Mouse (Mus musculus): ENCODE measurements around the gene Foxc1.

Foxc1 gene

DNA sequence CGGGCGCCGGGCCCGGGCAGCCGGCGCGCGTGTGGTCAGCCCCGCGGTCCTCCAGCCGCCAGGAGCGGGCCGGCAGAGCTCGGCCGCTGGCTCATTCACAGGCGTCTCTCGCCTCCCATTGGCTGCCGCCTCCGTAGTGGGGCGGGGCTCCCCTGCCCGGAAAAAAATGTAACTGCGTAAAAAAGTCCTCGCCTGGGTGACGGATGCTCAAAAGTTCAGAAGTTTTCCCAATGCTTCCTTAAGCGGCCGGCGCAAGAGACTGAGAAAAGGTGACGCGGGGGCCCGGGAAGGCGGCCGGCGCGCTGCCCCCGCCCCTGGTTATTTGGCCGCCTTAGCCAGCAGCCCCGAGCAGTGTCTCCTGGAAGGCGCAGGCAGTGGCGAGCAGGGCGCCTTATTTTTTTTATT is at the start of gene Foxc1:
Foxc1 (plus strand) TSS at position 206 of the 405 bp plus-strand sequence.
- peak in 1 of 2 experiments; percentile 39 for DNase-seq (ENCODE audit: low spot score in 2 of 2)

DNA sequence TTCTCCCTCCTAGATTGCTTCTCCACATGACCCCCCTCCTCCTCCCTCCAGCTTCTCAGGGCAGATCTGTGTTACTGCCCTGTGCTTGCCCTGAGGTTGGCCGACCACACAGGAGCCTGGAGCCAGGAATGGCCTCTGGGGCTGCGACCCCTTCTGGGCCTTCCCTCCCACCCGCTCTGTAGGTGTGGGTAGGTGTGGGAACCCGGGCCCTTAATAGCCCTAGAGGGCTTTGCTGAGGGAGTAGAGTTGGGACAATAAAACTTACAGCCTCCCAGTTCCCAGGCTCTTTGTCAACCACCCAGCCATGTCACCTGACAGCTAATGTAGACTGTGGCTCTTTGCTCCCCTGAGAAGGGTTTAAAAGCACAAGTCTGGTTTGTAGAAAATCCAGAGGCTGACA is 46.0 kb upstream of the Foxc1 start:
- DNase-seq (ENCODE audit: low spot score in 2 of 2): no peak

DNA sequence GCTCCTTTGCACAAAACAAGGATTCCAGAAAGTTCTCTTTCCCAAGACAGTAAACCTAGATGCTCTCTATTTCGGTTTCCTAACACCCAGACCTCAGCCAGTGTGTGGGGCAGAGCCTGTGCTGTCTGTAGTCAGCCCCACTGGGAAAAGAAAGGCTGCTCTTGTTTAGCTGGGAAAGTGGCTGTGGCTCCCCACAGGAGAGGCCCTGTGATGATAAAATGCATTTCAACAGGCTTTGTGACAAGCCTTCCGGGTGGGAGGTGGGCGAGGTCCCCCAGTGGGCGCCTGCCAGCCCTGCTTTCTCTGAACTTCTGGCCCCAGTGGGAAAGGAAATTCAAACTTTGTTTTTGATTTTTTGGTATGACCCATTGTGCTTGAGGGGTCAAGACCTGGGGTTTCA is 45.4 kb upstream of the Foxc1 start:
- DNase-seq (ENCODE audit: low spot score in 2 of 2): no peak

DNA sequence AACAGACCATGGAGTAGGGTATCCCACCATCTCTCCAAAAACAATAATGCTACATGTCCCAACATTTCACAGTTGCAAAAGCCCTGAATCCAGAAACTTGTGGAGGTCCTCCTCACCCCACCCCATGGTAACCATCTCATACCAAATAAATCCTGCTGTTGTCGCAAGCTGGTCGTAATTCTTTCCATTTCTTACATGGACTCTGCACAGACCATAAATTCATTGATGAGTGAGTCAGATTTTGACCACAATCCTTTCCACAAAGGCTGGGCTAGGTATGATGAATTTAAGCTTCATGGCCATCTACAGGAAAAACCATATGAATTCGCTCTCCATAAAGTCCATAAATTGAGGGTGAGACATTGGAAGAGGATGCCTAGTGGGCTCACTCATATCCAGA is 42.0 kb upstream of the Foxc1 start:
- DNase-seq (ENCODE audit: low spot score in 2 of 2): no peak

DNA sequence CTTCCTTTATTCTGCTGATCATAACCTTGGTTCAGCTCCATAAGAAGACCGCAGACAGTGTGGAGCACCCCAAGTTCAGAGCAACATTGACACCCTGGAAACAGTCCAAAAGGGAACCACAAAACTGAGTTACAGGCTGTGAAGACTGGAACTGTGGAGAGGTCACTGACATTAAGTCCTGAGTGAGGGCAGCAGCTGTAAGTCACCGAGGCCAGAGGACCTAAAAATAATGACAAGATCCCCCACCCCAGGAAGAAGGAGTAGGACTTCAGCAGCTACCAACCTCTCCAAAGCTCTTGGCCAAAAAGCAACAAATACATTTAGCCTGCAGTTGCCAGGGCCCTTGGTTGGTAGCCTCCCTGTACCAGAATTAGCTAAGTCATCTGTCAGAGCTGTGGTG is 40.9 kb upstream of the Foxc1 start:
- DNase-seq (ENCODE audit: low spot score in 2 of 2): no peak

DNA sequence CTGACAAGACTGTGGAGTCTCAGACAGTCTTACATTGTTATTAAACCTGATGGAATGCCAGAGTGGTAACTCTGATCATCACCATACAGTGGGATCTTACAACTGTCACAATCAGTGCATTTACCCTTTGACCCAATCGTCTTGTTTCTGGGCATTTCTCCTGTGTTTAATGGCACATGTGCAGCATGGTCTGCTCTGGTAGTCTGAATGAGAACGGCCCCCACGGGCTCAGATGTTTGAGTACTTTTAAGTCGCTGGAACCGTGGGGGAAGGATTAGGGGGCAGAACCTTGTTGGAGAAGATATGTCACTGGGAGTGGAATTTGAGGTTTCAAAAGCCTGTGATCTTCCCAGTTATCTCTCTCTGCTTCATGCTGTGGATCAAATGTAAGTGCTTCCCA is 33.6 kb upstream of the Foxc1 start:
- DNase-seq (ENCODE audit: low spot score in 2 of 2): no peak

DNA sequence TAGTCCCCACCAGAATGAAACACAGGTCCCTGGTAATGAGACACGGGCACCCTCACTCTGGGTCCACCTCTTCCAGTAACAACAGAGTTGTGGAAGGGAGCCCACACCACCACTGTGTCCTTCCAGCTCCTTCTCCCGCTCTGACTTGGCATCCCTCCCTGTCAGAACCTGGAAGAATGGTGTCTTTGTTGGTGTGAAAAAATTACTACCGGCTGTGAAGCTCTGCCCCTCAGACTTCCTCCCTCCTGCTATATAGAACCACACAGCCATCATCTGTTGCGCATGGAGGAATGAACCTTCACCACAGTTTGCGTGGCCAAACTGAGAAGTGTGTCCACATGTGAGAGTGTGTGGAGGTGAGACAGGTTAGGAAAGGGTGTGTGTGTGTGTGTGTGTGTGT is 30.7 kb upstream of the Foxc1 start:
- no peak for DNase-seq (ENCODE audit: low spot score in 2 of 2)

DNA sequence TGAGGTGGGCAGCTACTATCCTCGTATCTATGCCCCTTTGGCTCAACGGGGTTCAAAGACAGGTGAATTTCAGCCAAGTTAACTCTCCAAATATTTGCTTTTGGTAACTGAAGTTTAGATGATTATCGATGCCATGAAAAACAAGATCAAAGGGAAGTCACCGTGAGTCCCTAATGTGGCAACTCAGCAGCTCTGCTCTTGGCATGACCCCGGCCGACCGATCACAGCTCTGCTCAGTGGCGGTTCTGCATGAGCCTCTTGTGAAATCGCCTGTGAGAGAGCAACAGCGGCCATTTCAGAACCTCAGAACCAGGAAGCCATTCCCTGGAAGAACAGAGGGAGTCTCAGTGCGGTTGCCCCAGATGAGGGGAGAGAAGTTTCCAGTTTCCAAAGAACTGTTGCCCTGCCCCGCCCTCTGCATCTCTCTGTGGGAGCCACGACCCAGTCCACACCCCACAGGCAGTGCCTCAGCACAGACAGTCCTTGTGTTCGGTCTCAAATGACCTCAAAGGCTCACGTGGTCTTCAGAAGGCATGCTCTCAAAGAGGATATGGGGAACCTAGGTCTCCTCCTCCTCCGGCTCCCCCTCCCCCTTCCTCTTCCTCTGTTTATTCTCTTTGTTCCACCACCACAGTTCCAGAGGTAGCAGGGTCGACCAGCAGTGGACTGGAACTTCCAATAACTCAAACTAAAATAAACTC is 27.0 kb upstream of the Foxc1 start:
- DNase-seq (ENCODE audit: low spot score in 2 of 2): no peak

DNA sequence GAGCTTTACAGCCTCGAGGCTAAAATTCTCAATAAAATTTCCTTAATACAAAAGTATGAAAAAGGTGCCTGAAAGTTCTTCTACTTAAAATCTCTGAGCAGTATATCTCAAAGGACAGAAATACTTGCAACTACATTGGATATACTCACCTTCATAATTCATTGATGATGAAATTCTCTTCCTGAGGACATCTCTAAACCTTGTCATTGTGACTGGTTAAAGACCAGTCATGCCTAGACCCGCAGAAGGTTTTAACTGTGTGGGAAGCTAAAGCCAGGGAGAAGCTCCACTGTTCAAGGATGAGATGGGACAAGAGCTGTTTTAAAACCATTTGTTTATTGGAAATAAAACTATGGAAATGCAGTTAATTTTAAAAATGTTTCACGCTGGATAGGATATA is 26.1 kb upstream of the Foxc1 start:
- DNase-seq (ENCODE audit: low spot score in 2 of 2): no peak

DNA sequence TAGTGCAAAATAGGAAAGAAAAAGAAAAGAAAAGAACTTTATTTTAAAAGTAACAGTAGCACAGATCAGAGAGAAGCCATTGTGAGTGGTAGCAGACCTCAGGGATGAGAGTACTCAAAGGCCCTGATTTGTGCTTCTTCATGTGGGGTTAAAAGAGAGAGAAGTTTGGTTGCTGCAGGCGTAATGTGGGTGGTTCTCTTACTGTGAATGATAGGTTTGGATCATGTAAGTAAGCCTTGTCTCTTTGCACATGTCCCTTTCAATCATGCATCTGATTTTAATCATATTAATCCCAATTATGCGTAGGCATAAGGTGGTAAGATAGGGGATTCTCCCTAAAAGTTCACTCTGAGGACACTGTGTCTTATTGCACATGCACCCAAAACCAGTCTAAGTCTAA is 24.4 kb upstream of the Foxc1 start:
- DNase-seq (ENCODE audit: low spot score in 2 of 2): no peak

DNA sequence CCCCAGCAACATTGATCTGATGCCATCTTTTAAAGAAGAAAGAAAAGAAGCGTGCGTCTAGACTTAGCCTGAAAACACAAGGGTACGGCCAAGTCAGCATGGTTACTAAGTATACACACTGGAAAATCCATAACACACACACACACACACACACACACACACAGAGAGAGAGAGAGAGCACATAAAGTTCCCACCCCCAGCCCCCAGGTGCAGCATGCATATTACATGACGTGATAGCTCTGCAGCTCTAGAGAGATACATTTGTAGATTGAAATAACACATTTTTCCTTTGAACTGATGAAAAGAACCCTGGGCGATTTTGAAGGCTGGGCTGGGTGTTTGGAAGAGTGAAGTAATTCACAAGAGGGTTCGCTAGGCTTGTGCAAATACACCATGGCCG is 21.7 kb upstream of the Foxc1 start:
- no peak for DNase-seq (ENCODE audit: low spot score in 2 of 2)

DNA sequence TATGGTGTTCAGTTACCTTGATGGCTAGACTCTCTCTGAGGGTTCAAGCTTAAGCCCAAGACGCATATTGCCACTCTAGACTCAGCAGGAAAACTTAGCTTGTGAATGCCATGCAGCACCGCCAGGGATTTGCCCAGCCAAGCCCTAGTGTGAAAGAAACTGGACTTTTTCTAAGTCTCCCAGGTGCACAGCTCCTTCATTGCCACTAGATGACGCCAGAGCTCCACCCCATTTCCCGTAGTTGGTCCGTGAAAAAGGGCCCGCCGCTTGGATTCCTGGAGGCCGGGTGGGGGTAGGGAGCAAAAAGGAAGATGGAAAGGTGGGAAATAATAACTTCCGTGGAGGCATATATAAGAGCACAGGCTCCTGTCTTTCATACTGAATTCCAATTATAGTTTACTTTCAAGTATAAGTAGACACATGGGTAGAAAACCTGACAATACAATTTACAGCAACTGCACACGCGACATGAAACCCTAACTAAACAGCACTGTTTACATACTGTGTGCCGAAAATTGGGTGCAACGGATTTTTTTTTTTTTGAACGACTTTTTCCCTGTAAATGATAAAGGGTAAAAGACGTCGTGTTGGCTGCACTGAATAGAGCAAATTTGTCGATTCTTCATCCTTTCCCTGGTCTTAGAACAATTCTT is 13.8 kb upstream of the Foxc1 start:
- no peak for DNase-seq (ENCODE audit: low spot score in 2 of 2)

DNA sequence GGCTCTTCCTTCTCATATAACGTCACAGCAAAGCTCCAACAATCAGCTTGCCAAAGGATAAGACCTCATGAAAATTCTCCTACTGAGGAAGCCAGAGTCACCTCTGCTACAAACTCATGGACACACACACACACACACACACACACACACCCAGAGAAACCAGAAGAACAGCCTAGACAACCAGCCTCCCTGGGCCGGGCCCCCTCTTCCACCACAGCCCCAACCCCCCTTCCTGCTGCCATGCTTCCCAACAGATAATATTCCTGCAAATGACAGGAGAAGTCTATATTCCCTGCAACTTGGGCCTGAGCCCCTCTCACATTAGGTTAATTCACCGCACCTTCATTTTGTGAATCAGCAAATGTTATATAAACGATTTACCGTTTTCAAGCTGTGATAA is 13.3 kb upstream of the Foxc1 start:
- DNase-seq (ENCODE audit: low spot score in 2 of 2): no peak

DNA sequence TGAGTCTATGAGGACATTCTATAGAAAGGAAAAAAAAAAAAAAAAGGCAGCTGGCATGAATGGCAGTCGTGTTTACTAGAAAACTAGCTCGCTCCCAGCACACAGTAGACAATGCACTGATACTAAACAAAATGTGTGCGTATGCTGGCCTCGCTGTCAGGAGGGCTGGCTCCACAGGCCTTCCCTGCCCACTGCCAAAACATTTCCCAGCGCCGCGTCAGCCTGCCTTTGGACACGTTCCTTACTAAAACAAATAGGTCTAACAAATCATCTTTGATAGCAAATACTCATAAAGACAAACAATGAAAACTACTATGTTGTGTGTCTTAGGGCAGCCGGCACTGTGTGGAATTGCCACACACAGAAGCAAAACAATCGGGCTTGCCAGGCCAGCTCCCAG is 9.1 kb upstream of the Foxc1 start:
- no peak for DNase-seq (ENCODE audit: low spot score in 2 of 2)

DNA sequence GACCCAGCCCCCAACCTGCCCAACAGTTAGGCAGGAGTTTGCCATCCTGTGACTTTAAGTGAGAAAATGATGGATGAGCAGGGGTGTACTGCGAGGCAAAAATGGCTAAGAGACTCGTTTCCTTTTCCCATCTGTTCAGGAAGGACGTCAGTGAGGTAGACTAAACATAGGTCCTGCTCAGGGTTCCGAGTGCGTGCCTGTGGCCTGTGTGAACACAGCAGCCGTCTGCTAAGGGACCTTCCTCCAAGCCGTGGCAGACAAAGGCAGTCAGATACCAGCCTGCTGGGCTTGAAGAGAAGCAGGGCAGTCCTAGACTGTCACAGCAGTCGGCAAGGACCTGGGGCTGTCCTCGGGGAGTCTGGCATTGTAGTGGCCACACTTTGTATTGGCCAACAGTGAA is 8.4 kb upstream of the Foxc1 start:
- no peak for DNase-seq (ENCODE audit: low spot score in 2 of 2)

DNA sequence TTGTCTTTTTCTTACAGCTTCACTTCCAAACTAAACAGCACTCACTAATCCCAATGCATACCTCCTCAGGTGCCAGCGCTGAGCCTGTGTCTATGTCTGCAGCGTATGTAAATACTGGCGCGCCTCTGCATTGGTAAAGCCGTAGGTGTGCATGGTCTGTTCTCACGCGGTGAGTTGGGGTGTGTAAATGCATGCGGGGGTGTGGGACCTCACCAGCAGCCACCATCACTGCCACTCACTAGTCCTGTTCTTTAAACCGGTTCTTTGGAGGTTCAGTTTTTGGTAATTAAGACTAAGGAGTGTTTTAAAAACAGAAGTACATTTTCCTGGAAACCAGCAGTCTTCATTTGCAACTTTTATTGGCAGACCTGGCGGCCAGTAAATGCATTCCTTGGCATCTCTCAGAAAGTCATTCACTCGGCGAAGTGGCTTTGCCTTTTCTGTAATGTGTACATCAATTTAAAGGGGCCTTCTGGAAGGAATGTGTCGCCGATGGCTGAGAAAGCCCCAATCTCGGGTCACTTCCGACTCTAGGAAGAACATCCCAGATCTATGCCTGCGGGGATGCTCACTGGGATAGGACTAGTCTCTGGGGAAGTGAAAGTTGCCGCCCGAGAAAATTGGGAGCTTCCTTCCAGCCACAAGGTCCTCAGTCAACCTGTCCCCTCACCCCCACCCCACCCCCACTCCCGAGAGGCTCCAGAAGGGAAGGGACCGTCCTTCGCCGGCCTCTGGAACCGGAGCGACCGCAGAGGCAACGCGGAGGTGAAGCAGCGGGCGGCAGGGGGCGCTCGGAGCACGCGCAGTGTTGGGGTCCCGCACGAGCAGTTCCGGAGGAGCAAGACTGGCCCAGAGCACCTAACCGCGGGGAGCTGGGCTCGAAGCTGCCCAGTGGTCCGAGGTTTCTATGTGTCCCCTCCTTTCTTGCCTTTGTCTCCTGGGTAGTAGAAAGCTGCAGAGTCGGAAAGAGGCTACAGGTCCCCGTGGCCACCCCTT is 5.6 kb upstream of the Foxc1 start:
- DNase-seq (ENCODE audit: low spot score in 2 of 2): peak in 1 of 2 experiments; percentile 55

DNA sequence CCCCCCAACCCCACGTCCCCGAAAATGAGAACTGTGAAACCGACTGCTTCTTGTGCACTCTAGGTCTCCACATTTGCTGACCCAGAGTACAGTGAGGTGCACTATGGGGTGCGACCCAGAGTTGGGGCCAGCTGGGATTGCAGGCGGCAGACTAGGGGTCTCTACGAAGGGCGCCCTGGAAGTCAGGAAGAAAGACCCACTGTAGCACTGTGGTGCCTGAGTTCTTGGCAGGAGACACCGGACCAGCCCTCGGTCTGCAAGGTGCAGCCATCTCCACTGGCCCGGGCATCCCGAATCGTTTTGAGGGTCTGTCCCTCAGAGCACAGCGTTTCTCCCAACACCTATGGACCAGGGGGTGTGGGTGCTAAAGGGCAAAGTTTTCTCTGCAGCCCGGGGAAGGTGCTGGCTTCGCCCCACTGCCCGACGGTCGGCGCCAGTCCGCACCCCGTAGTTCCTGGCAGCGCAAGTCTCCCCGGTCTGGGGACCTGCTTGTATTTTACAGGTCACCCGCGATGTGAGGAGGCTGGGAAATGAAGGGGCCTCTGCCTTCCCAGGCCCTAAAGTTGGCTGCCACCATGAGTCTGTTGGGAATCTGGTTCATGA is 4.6 kb upstream of the Foxc1 start:
- DNase-seq (ENCODE audit: low spot score in 2 of 2): no peak

DNA sequence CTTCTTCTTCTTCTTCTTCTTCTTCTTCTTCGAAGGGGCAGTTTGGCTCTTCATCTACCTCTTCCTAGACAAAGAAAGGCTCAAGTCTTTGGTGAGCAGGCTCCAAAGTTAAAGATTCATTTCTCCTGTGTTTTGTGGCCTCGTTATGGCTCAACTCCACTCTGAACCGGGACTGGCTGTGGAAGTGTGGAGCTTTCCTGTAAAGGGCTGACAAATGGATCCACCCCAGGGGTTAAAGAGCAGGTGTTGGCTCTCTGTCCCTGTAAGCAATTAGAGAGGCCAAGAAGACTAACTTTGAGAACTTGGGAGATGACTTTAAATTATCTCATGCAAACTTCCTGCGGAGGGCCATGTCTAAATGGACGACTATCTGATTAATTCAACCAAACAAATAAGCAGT is 4.0 kb upstream of the Foxc1 start:
- no peak for DNase-seq (ENCODE audit: low spot score in 2 of 2)

DNA sequence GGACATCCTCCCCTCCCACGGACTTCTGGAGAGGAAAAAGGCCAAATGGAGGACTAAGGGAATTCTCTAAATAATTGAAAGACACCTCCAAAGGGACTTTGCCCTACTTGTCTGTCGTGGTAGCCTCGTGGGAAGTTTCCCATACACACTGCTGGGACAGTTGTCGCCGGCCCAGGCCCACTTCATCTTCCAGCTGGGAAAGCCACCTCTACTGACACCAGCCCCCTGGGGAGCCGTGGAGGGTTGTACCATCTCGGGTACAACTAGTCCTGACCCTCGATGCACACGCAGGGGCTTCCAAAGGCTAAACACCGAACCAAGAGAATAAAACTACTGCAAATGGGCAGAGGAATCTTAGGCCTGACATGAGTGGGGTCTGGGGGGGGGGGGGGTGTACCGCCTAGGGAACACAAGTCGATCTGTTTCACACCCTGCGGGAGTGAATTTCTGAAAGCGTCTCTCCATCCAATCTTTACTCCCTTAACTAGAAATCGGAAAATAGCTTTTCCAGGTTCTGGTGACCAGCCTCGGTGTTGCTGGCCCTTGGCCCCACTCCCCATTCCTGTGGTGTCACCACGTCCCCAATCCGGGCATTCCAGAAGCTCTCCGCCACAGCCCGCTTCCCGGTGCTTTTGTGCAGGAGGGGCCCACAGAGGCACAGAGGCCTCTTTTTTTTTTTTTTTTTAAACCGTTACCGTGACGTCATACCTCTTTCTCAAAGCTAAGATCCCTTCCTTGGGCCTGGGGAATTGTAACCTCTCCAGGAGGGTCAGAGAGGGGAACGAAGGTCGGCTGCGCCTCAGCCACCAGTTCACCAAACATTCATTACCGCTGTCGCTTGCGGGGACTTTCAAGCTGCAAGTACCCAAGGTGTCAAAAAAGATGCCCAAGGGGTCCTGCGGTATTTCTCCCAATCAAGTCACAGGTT is 3.0 kb upstream of the Foxc1 start:
- DNase-seq (ENCODE audit: low spot score in 2 of 2): no peak

DNA sequence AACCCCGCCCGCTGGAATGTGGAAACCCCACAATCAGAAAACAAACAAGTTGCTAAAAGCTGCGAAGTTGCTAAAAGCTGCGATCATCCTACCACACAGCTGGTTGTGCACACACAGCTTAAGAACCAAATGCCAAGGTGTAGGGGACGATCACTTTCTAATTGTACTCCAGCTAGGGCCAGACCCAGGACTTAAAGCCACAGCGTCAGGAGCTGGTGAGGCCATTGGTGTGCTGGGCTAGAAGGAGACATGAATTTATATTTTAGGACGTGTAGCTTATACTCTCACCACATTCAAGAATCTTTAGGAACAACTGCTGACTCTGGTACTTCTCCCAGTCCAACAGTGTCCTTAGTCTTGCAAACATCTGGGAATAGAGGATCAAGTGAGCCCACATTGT is 1.9 kb upstream of the Foxc1 start:
- DNase-seq (ENCODE audit: low spot score in 2 of 2): no peak

DNA sequence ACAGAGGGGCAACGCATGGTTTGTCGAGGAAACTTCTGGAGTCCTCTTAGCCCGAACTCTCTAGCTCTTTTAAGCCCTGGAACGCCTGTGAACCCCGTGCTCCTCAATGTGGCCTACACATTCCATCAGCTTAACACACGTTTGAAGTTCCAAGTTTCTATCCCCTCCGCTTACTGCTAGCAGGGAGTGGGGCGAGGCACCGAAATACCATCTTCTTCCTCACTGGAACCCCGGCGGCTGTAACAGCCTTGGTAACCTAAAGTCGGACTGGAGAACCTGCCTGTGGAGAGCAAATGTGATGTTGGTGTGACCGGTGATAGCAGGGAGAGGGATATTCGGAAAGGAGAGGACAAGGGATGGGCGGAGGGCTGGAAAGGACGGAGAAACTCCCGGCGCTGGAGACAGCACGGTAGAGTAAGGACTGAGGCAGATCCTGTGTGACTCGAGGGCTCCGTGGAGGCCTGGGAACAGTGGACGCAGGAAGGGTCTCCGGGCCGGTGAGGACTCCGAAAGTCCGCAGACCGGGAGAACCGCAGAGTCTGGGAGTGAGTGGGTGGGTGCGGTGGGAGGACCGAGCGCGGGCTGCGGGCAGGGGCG is 504 bp upstream of the Foxc1 start:
- DNase-seq (ENCODE audit: low spot score in 2 of 2): no peak
